Mouse (Mus musculus): ENCODE measurements at regions not wholly inside any gene's neighbourhood (a gene's known extent, or its start where the extent isn't known, plus 50 kb on each side); places are given as distances from the start of the nearest gene placed in this dataset.

DNA sequence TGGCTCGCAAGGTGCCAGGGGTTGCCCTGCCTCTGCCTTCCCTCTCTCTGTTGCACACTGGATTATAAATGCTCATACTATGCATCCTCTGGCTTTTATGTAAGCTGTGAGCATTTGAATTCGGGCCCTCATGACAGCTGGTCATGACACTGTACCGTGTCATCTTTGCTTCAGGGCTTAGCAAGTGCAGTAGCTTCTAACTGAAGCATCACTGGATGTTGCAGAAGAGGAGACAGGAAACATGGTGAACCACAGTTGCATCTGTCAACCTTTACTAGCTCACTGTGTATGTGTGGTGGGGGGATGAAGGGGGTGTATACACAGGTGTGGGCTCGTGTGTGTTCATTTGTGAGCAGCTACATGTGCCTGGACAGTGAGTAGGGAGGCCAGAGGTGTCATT, 216.1 kb upstream of the Stt3b start:
- no peaks in the 10 kb centered on the region for H3K9me3 ChIP-seq
- H3K4me1 ChIP-seq, result no peaks in the 10 kb centered on the region
- H3K27ac ChIP-seq (replicated peaks), result no peak overlapping the region
- H3K27me3 ChIP-seq, result no peaks in the 10 kb centered on the region
- ATAC-seq (ENCODE audit: low FRiP score, low read depth), result no peak
- no peak overlapping the region for H3K4me3 ChIP-seq
- 85% methylated on average over 4 of the region's 4 CpGs for WGBS
- H3K9ac ChIP-seq (replicated peaks), result no peak overlapping the region
- no peak overlapping the region for H3K4me2 ChIP-seq (replicated peaks)
- no peaks in the 10 kb centered on the region for H3K36me3 ChIP-seq

DNA sequence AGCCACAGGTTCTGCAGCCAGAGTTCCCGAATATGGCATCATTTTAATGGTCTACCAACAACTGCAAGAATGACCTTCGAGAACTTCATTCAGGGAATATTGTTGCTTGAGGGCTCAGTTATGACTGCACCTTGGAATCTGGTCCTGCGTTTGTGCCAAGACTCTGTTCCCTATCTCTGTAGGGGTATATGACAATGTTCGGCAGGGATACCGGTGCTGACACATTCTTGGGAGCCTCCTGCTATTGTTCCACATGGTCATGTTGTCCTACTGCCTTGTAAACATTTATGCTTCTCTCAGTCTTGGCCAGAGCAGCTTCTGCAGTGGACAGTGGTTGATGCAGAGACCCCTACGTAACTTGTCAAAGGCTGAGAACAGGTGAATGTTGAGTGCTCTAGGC, 216.8 kb upstream of the Stt3b start:
- 89% methylated on average over 6 of the region's 6 CpGs for WGBS
- Histone ChIP-seq H3K4me1 (no peaks in the 10 kb centered on the region), H3K36me3 (no peaks in the 10 kb centered on the region), H3K4me3 (no peak overlapping the region), H3K27ac (replicated peaks) (no peak overlapping the region), H3K9ac (replicated peaks) (no peak overlapping the region), H3K27me3 (no peaks in the 10 kb centered on the region), H3K4me2 (replicated peaks) (no peak overlapping the region), H3K9me3 (no peaks in the 10 kb centered on the region)
- ATAC-seq (ENCODE audit: low FRiP score, low read depth), result no peak

DNA sequence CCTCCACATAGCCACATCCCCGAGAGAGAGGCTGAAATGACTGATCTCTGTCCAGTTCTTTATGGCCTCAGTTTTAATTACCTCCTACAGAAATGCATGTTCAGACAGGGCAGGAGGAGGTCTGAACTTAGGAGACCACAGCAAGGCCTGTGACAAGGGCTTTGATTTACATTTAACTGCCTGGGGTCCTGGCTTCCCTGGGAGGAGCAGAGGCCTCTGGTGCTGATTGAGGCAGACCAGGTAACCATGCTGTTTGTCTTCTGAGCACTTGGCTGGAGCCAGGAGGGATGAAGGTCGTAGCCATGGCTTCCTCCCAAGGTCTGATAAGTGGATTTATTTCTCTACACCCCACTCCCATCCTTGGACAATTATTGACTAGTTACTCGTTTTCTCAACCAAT, 224.0 kb upstream of the Stt3b start:
- H3K27ac ChIP-seq (replicated peaks), result no peak overlapping the region
- H3K4me2 ChIP-seq (replicated peaks), result no peak overlapping the region
- no peak overlapping the region for H3K4me3 ChIP-seq
- no peaks in the 10 kb centered on the region for H3K36me3 ChIP-seq
- H3K27me3 ChIP-seq, result no peaks in the 10 kb centered on the region
- no peak overlapping the region for H3K9ac ChIP-seq (replicated peaks)
- H3K9me3 ChIP-seq, result no peaks in the 10 kb centered on the region
- H3K4me1 ChIP-seq, result no peaks in the 10 kb centered on the region
- 71% methylated on average over 3 of the region's 3 CpGs for WGBS
- ATAC-seq (ENCODE audit: low FRiP score, low read depth), result no peak

DNA sequence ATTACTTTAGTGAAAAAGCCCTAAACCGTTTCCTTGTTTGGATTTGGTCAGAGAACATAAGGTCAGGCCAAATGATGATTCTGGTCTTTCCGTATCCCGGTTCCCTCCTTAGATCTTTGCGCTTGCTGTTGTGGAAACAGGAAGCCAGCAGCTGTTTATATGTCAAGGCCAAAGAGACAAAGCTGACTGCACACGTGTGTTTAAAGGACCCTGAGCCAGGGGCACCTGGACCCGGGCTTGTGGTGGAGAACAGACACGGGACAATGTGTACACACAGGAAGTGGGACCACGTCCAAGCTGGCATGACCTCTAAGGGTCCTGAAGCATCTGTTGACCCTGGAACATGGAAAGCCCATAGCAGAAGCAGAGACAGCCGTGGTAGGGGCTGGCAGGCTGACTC, 233.4 kb upstream of the Stt3b start:
- Histone ChIP-seq H3K4me3 (no peak overlapping the region), H3K4me1 (0 out of 2 replicates have a peak, but pooled peaks cover under 1% of the 10 kb centered on the region), H3K9ac (replicated peaks) (no peak overlapping the region), H3K27me3 (no peaks in the 10 kb centered on the region), H3K36me3 (no peaks in the 10 kb centered on the region), H3K27ac (replicated peaks) (no peak overlapping the region), H3K4me2 (replicated peaks) (no peak overlapping the region), H3K9me3 (no peaks in the 10 kb centered on the region)
- WGBS, result 86% methylated on average over 9 of the region's 9 CpGs
- ATAC-seq (ENCODE audit: low FRiP score, low read depth), result no peak

DNA sequence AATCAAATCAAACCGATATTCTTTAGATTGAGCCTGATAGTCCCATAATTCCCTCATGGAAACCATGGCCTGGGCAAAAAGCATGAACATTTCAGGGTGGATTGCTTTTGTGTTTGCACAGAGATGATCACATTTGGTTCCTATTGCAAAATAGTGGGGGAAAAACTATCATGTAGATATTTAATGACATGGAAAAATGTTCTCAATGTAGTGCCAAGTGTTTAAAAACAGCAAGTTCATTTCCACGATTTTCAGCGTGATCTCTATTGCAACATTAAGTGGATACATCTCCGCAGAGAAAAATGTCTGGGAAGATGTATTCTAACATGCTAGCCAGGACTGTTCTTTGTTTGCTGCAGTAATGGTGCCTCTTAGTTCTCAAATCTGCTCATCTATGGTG, 235.0 kb upstream of the Stt3b start:
- ATAC-seq (ENCODE audit: low FRiP score, low read depth), result no peak
- WGBS, result 89% methylated on average over 4 of the region's 4 CpGs
- Histone ChIP-seq H3K4me1 (0 out of 2 replicates have a peak, but pooled peaks cover 3% of the 10 kb centered on the region), H3K9me3 (no peaks in the 10 kb centered on the region), H3K4me3 (no peak overlapping the region), H3K27me3 (no peaks in the 10 kb centered on the region), H3K9ac (replicated peaks) (no peak overlapping the region), H3K4me2 (replicated peaks) (no peak overlapping the region), H3K36me3 (no peaks in the 10 kb centered on the region), H3K27ac (replicated peaks) (no peak overlapping the region)

DNA sequence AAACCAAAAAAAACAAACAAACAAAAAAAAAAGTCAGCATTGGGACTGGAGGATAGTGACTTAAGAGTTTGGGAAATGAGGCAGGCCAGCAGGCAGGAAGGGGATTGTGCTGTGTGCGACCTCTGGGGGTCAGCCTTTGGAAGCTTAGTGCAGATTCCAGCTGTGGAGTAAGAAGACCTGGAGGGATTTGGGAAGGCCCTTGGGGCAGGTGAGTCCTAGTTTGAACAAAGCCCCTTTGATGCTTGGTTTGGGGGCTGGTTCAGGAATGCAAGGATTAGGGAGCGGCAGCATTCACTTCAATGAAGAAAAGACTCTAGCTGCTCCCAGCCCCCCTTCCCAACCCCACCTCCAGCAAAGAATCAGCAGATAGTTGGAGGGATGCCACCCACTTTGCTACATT, 235.6 kb upstream of the Stt3b start:
- Histone ChIP-seq H3K36me3 (no peaks in the 10 kb centered on the region), H3K27ac (replicated peaks) (no peak overlapping the region), H3K4me3 (no peak overlapping the region), H3K4me1 (0 out of 2 replicates have a peak, but pooled peaks cover 3% of the 10 kb centered on the region), H3K9me3 (no peaks in the 10 kb centered on the region), H3K9ac (replicated peaks) (no peak overlapping the region), H3K27me3 (no peaks in the 10 kb centered on the region), H3K4me2 (replicated peaks) (no peak overlapping the region)
- 29% methylated on average over 2 of the region's 2 CpGs for WGBS
- ATAC-seq (ENCODE audit: low FRiP score, low read depth), result no peak

DNA sequence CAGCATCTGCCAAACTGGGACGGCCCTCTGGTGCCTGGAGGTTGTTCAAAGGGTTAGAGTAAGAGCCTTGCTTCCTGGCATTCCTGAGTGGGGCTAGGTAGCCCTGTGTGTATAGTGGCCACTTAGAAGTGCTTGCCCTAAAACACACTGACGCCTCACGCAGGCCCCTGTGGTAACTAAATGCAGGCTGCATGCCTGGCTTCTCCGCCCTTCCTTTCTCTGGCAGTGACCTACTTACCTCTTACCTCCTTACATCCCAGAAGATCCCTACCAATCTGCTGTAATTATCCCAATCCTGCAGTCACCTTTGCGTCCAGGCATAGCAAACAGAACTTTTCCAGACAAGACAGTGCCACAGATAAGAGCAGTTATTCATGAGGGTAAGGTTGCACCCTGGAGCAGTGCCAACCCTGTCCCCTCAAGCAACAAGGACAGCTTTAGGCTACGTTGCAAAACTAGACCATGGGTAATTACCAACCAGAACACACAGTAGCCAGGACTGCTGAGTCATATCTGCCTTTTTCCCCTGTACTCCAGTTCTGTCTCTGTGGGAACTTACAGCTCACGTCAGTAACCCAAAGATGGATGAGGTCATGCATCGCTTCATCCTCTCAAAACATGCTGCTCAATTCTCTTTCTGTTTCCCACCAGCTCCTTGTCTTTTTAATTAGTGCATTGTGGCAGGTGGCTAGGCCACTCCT, 237.6 kb upstream of the Stt3b start:
- Histone ChIP-seq H3K27me3 (no peaks in the 10 kb centered on the region), H3K36me3 (no peaks in the 10 kb centered on the region), H3K4me3 (no peak overlapping the region), H3K4me2 (replicated peaks) (no peak overlapping the region), H3K4me1 (0 out of 2 replicates have a peak, but pooled peaks cover 3% of the 10 kb centered on the region), H3K9me3 (no peaks in the 10 kb centered on the region), H3K27ac (replicated peaks) (no peak overlapping the region), H3K9ac (replicated peaks) (no peak overlapping the region)
- WGBS, result 73% methylated on average over 8 of the region's 8 CpGs
- ATAC-seq (ENCODE audit: low FRiP score, low read depth), result no peak

DNA sequence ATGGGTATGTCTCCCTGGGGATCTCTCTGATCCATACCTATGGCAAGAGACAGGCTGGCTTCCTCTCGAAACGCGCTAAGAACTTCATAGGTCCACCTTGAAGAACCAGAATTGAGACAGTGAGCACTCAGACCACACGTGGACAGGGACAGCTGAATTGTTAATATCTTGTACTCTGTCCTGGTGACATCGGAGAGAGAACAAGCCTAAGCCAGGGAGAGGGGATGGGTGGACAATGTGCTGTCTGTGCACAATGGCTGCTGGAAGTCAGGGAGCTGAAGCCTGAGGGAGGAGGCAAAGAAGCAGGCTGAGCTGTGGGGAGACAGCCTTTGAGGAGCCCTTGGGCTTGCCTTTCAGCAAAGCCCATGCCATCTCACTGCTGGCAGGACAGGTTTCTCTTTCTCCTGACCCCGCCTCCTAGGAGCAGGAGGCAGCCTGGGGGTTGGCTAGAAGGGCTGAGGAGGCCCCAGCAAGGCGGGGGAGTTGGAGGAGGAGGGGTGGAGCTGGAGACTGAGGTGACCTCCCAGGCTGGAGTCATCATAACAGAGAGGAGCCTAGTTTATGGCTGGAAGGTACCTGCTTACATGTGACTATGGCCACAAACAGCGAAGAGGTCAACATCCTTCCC, 238.6 kb upstream of the Stt3b start:
- 56% methylated on average over 8 of the region's 8 CpGs for WGBS
- no peak for ATAC-seq (ENCODE audit: low FRiP score, low read depth)
- Histone ChIP-seq H3K4me1 (0 out of 2 replicates have a peak, but pooled peaks cover 3% of the 10 kb centered on the region), H3K27ac (replicated peaks) (no peak overlapping the region), H3K4me3 (no peak overlapping the region), H3K9me3 (no peaks in the 10 kb centered on the region), H3K27me3 (no peaks in the 10 kb centered on the region), H3K36me3 (no peaks in the 10 kb centered on the region), H3K4me2 (replicated peaks) (no peak overlapping the region), H3K9ac (replicated peaks) (no peak overlapping the region)

DNA sequence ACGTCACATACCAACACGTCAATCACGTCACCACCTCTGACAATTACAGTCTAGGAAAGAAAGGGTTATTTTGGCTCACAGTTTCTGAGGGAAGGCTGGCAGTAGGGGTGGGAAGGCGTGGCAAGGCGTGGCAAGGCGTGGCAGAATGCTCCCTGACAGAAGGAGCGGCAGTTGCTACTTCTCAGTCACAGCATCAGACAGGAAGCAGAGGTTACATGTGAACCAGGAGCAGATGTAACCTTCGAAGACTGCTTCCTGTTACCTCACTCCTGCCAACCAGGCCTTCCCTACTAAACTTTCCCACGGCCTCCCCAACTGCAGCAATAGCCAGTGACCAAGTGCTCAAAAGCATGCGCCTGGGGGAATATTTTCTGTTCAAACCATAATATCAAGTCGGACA, 240.9 kb upstream of the Stt3b start:
- Histone ChIP-seq H3K4me3 (no peak overlapping the region), H3K36me3 (no peaks in the 10 kb centered on the region), H3K4me1 (0 out of 2 replicates have a peak, but pooled peaks cover 3% of the 10 kb centered on the region), H3K27ac (replicated peaks) (no peak overlapping the region), H3K27me3 (no peaks in the 10 kb centered on the region), H3K9ac (replicated peaks) (no peak overlapping the region), H3K4me2 (replicated peaks) (no peak overlapping the region), H3K9me3 (no peaks in the 10 kb centered on the region)
- 92% methylated on average over 11 of the region's 11 CpGs for WGBS
- no peak for ATAC-seq (ENCODE audit: low FRiP score, low read depth)

DNA sequence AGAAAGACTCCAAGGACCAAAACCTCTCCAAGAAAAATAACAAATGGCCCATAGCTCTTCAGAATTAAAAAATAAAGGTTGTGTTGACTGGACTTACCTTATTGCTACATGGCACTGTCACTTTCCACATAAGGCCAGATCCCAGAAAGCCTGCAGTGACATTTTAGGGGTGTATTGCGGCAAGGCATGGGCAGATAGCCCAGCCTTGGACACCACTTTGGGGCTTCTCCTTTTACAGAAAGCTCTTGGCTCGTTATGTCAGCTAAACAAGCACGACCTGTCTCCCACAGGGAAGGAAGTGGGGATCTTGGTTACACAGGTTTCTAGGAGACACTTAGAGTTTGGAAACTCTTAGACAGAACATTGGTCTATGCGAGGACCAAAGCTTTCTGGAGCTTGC, 241.3 kb upstream of the Stt3b start:
- Histone ChIP-seq H3K27ac (replicated peaks) (no peak overlapping the region), H3K9ac (replicated peaks) (no peak overlapping the region), H3K36me3 (no peaks in the 10 kb centered on the region), H3K9me3 (no peaks in the 10 kb centered on the region), H3K4me3 (no peak overlapping the region), H3K27me3 (no peaks in the 10 kb centered on the region), H3K4me1 (0 out of 2 replicates have a peak, but pooled peaks cover 3% of the 10 kb centered on the region), H3K4me2 (replicated peaks) (no peak overlapping the region)
- 84% methylated on average over 4 of the region's 4 CpGs for WGBS
- no peak for ATAC-seq (ENCODE audit: low FRiP score, low read depth)

DNA sequence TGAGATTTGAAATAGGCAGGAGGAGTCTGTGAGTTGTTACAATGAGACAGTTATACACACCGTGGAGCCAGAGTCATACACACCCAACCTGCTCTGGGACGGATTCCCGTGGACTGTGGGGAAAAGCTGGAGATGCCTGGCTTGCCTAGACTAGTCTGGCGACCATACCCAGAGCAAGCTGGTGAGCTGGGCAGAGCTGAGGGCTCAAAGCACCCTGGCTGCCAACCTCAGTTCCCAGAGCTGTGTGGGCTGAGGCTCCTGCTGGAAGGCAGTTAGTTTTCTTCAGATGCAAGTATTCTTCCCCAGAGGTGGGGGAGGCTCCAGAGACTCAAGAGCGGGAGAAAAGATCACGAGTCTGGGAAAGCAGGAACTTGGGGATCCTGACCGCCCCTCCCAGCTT, 247.9 kb upstream of the Stt3b start:
- Histone ChIP-seq H3K4me2 (replicated peaks) (no peak overlapping the region), H3K4me1 (0 out of 2 replicates have a peak, but pooled peaks cover 4% of the 10 kb centered on the region), H3K4me3 (no peak overlapping the region), H3K9me3 (no peaks in the 10 kb centered on the region; the same call in 1 of the 2 replicates), H3K27me3 (no peaks in the 10 kb centered on the region), H3K27ac (replicated peaks) (no peak overlapping the region), H3K36me3 (no peaks in the 10 kb centered on the region), H3K9ac (replicated peaks) (no peak overlapping the region)
- WGBS, result 92% methylated on average over 7 of the region's 7 CpGs
- no peak for ATAC-seq (ENCODE audit: low FRiP score, low read depth)

DNA sequence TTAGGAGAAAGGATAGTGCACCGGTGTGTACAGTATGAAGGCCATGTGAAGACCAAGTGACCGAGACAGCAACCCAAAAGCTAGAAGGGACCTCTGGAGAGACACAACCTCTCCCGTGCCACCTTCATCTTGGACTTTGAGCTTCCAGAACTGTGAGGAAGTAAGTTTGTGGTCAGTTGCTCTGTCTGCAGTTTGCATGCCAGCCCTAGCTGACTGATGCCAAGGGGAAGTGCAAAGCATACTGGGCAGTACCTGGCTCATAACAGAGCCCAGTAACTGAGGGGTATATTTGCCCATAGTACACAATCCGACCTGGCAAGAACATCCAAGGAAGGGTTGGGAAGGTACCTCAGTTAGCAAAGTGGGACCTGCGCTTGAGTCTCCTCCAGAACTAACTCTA, 249.3 kb upstream of the Stt3b start:
- Histone ChIP-seq H3K9ac (replicated peaks) (no peak overlapping the region), H3K9me3 (no peaks in the 10 kb centered on the region; the same call in 1 of the 2 replicates), H3K4me3 (no peak overlapping the region), H3K4me2 (replicated peaks) (no peak overlapping the region), H3K27me3 (no peaks in the 10 kb centered on the region), H3K27ac (replicated peaks) (no peak overlapping the region), H3K36me3 (no peaks in the 10 kb centered on the region), H3K4me1 (0 out of 2 replicates have a peak, but pooled peaks cover 6% of the 10 kb centered on the region)
- ATAC-seq (ENCODE audit: low FRiP score, low read depth), result no peak
- WGBS, result 92% methylated on average over 5 of the region's 5 CpGs
